Mouse (Mus musculus) heart, postnatal 4 days (tissue): Measurements from ENCODE around the gene Sdk1. TPM values are rescaled to one million over a fixed set of nuclear protein-coding genes. Genes with fewer than 3 reads are reported as not detected.
A peak's percentile ranks its signal among the peaks of the same experiment; 100 is the strongest.

Source experiments
- DNase-seq: peaks from one replicate; pipeline ENCODE4 v3.0.0; 2021
- total RNA-seq, 2 experiments: library from RNA; stranded (reverse); gene quantifications; 2 replicates each; pipeline ENCODE4 v1.2.3; 2021

Sdk1 gene
- total RNA-seq, 2 experiments from 2014 or later = 14.1 to 16.1 TPM

- DNase-seq = no peak
Measured at GRCm38 (mm10) chr5:141778231-141778630, 536.9 kb downstream of the Sdk1 start.

- no peak for DNase-seq
Measured at GRCm38 (mm10) chr5:141781142-141781541, 539.9 kb downstream of the Sdk1 start.

GRCm38 (mm10) chr5:141782330-141782729 lies 541.0 kb downstream of the Sdk1 start:
- no peak for DNase-seq

GRCm38 (mm10) chr5:141783516-141783915 lies 542.2 kb downstream of the Sdk1 start:
- DNase-seq = no peak

GRCm38 (mm10) chr5:141793926-141794325 lies 552.6 kb downstream of the Sdk1 start:
- DNase-seq = no peak

GRCm38 (mm10) chr5:141823823-141824330 lies 582.6 kb downstream of the Sdk1 start:
- no peak for DNase-seq

GRCm38 (mm10) chr5:141824739-141825379 lies 583.6 kb downstream of the Sdk1 start:
- DNase-seq = no peak

GRCm38 (mm10) chr5:141835566-141835965 lies 594.3 kb downstream of the Sdk1 start:
- no peak for DNase-seq

GRCm38 (mm10) chr5:141836892-141837455 lies 595.7 kb downstream of the Sdk1 start:
- DNase-seq = no peak

GRCm38 (mm10) chr5:141844701-141845100 lies 603.4 kb downstream of the Sdk1 start:
- no peak for DNase-seq

- no peak for DNase-seq
Measured at GRCm38 (mm10) chr5:141847686-141848085, 606.4 kb downstream of the Sdk1 start.

- peak; percentile 34 for DNase-seq
Measured at GRCm38 (mm10) chr5:141852175-141852574, 610.9 kb downstream of the Sdk1 start.

GRCm38 (mm10) chr5:141856447-141856846 lies 615.2 kb downstream of the Sdk1 start:
- no peak for DNase-seq

- DNase-seq = no peak
Measured at GRCm38 (mm10) chr5:141857781-141858180, 616.5 kb downstream of the Sdk1 start.

GRCm38 (mm10) chr5:141858406-141859160 lies 617.3 kb downstream of the Sdk1 start:
- DNase-seq = no peak

- no peak for DNase-seq
Measured at GRCm38 (mm10) chr5:141866042-141866441, 624.8 kb downstream of the Sdk1 start.

- DNase-seq = no peak
Measured at GRCm38 (mm10) chr5:141873751-141874150, 632.5 kb downstream of the Sdk1 start.

- no peak for DNase-seq
Measured at GRCm38 (mm10) chr5:141880661-141881060, 639.4 kb downstream of the Sdk1 start.

- no peak for DNase-seq
Measured at GRCm38 (mm10) chr5:141884111-141884647, 642.9 kb downstream of the Sdk1 start.

GRCm38 (mm10) chr5:141886006-141886405 lies 644.7 kb downstream of the Sdk1 start:
- no peak for DNase-seq

- peak; percentile 15 for DNase-seq
Measured at GRCm38 (mm10) chr5:141889766-141890165, 648.5 kb downstream of the Sdk1 start.

- DNase-seq = no peak
Measured at GRCm38 (mm10) chr5:141896402-141896801, 655.1 kb downstream of the Sdk1 start.

- DNase-seq = no peak
Measured at GRCm38 (mm10) chr5:141897481-141897880, 656.2 kb downstream of the Sdk1 start.
